Mouse (Mus musculus): ENCODE data around the gene Lin28a.

Lin28a gene

DNA sequence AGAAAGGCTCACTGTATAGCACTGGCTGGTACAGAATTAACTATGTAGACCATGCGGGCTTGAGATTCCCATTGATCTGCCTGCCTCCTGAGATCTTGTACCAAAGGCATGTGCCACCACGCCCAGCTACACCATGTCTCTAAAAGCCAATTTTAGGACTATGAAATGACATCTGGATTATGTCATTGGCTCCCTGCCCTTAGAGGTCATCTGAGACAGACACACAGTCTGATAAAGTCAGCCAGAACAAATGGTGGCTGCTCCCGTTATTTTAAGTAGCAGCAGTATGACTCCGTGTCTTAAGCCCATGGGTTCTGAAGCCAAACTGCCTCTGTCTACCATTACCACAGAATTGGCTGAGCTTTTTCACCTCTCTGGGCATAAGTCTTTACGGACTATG is 38.1 kb downstream of the Lin28a start:
- DNase-seq (ENCODE audit: low read depth, low spot score) = no peak

DNA sequence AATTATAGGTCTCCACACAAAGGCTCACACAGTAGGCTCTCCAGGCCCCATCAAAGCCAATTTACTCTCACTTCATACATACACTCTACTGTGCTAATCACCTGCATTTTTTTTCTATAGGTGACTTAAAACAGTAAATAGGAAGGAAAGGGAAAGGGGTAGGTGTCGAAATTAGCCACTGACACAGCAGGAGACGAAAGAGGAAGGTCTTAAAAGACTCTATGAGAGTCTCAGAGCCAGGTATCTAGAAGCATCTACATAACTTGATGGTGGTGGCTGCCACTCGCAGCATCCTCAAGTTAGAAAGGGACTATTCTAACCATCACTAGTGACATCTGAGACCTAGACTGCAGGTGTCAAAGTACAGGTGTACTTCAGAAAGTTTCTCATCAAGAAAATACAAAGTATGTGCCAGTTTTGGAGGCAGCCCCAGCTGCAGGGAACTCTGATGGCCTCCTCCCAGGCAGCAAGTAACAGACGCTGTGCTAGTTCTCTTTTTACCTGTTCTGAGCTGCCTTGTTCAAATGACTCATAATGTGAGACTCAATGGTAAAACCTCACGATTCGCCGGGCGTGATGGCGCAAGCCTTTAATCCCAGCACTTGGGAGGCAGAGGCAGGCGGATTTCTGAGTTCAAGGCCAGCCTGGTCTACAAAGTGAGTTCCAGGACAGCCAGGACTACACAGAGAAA is 40.5 kb downstream of the Lin28a start:
- no peak for DNase-seq (ENCODE audit: low read depth, low spot score)

DNA sequence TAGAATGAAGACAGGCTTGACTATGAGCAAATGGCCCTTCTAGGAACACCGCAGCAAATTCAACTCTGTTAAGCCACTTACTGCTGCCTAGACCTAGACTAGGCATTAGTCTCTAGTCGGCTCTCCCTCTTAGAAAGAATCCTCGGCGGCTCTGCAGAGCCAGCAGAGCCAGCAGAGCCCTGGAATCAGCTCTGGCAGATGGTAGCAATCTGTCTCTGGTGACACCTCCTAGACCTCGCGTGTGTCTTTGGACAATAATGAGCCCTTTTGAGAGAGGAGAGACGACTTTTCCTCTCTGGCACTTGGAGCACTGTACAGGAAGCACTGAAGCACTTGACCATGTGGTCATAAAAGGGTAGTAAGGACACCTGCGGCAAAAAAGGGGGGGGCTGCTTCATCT is 46.9 kb downstream of the Lin28a start:
- no peak for DNase-seq (ENCODE audit: low read depth, low spot score)

DNA sequence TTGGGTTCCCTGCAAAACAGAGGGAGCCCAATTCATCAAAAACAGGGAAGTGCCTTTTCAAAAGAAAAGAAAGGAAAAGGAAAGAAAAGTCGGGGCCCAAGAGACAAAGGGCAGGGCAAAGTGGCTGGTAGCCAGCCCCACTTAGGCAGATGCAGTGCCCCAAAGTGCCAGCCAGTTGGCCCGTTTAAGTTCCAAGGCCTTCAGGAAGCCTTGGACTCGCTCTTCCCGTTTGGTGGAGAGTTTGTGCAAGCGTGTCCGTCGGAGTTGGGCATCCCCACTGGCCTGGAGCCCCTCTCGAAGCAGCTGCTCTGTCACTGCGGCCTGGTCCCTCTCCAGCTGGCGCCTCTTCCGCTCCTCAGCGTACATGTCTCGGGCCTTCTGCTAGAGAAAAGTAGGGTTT is 47.8 kb downstream of the Lin28a start:
- DNase-seq (ENCODE audit: low read depth, low spot score) = no peak

DNA sequence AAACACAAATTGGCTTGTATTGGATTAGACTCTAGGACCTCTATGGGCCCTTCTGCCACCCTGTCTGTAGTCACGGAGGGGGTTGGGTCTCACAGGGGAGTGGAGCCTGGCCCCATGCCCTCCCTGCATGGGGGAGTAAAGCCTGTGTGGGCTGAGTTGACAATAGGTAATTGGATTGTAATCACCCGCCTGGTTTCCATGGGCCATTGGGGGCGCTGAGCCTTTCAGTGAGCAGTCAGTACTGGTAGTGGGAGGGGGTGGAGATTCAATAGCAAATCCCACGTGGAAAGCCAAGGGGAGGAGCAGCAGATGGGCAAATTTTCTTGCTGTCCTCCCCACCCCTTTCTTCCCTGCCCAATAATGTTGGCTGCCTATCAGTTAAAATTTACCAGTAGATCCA is 48.4 kb downstream of the Lin28a start:
- peak; percentile 67 for DNase-seq (ENCODE audit: low read depth, low spot score)

DNA sequence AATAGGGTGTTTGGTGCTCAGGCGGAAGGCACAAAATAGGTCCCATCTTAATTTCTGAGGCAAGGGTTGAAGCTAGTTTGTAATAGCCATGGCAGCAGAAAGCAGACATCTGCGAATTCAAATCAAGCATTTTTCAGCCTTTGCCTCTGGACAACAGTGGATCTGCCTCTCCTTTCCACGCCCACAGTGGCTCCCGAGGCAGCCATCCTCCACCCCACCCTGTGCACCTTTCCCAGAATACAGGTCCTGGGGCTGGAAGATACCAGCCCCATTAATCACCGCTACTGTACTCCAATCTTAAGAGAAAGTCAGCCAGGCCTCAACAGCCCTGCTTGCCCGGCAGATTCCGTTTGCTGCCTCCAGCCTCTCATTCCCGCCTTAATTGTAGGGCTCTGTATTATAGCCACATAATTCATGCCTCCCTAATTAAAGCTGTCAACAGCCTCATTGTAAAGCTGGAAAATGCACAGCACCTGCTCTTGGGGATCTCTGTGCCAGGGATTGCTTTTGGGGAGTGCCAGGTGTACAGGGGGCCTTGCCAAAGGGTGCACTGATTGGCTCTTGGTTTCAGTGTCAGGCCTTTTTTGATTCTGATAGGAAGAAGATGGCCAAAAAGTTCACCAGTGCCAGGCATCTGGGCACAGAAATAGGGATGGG is 49.4 kb downstream of the Lin28a start:
- peak; percentile 46 for DNase-seq (ENCODE audit: low read depth, low spot score)

DNA sequence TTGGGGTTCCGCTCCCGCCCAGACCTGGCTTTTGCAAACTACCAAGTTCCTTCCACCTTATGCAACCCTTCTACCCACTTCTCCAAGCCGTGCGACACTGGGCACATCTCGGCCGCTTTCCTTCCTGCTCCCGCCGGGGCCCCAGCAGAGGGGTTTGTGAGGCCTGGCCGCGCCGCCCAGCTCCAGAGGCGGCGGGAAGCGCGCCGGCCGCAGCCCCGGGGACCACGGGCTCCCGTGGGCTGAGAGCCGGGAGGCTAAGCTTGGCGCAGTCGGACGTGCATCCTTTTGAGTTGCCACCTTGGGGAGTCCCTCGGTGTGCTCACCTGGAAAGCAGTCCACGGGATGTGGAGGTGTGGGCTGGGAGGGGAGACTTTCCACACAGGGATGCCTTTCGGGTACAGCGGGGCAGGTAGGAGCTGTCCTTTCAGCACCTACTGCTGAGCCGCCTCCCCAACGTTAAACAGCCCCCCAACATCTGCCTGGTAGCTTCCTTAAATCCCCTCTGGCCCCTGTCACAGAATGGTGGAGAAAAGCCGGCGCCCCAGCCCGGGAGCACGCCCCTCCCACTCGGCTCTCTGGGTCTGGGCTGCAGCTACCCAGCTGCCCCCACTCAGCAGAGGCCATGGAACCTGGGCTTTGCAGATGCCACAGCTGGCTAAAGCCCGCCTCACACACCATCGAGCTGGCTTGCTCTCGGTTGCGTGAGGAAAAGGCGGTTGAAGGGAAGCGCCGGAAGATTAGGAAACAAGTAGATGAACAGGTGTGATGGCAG is 50.3 kb downstream of the Lin28a start, which contains the start of gene Hmgn2:
Gene Hmgn2 (minus strand): TSS at position 501 of the 772 bp plus-strand sequence.
- peak; percentile 72 for DNase-seq (ENCODE audit: low read depth, low spot score)

DNA sequence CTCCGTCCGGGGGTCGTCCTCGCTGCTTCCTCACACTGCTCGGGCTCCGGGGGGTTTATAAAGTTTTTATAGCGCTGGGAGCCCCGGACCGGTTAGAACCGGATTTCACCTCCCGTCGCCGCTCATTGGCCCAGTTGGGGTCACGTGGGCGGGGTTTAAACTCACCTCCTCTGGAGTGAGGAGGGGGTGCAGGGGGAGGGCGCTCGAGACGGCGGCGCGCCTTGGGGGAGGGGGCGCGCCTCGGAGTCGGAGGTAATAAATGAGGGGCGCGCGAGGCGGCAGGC is 50.8 kb downstream of the Lin28a start:
- peak; percentile 98 for DNase-seq (ENCODE audit: low read depth, low spot score)

DNA sequence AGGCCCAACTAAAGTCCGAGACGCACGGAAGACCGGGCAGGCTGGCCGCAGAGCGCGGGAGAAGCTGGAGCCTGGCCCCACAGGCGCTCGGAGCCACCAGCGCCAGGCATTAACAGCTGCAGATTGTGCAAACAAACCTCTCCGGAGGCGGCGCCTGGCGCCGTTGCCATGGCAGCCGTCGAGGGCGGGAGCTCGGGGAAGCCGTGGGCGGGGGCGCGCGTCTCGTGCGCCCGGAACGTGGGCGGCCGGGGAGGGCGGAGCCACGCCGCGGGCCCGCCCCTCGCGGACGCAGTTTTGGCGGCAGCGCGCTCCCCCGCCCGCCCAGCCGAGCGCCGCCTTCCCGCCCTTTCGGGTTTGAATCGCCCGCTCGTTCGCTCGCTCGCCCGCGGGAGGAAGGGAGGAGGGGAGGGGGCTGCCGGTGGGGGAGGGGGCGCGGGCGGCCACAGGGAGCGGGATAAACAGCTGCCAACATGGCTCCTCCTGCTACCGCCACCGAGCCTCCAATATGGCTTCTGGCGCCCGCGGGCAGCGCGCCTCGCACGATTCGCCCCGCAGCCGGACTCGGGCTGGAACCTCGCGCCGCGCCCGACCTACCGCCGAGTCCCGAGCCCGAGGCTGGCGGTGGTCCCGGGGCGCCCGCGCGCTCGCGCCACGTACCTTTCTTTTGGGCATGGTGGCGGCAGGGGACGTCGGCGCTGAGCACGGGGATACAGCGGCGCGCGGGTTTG is 51.3 kb downstream of the Lin28a start:
- peak; percentile 93 for DNase-seq (ENCODE audit: low read depth, low spot score)

DNA sequence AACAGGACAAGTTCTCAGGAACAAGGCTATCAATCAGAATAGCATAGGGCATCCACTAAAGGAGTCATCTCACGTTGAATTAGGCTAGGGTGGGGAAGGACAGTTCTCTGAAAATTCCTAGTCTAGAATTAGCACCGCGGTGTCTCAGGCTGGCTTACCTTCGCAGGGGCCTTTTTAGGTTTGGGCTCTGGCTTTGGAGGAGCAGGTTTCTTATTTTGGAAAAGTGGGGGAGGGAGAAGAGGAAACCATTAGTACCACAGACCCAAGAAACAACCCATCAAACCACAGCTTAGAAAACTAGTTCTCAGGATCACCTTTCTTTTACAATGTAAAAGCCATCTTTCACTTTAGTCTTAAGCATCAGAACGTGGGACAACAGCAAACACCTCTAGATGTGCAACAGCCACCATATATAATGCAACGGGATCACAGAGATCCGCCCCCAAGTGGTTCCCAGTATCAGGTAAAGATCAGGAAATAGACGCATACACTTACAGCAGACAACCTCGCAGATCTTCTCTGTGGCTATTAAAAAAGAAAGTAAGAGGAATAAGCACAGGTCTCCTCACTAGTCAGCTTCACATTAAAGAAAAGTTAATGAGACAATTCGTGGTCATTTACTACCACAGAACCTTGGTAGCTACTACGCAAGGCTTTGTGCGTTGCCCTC is 52.2 kb downstream of the Lin28a start:
- DNase-seq (ENCODE audit: low read depth, low spot score) = no peak

DNA sequence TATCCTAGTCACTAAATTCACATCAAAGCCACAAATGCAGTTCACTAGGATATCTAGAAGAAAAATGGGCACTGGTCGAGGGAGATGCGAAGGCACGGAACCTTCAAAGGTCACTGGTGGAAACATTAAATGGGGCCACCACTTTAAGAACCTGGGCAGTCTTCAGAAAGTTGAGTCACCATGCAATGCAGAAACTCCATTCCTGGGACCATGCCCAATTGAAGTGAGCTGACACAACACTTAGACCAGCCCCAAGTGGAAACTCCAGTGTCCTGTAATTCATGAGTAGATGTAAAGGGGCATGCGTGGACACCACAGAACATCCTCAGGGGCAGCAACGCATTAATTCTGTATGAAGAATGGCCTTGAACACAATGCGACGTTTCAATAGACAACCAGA is 56.1 kb downstream of the Lin28a start:
- DNase-seq (ENCODE audit: low read depth, low spot score) = no peak

DNA sequence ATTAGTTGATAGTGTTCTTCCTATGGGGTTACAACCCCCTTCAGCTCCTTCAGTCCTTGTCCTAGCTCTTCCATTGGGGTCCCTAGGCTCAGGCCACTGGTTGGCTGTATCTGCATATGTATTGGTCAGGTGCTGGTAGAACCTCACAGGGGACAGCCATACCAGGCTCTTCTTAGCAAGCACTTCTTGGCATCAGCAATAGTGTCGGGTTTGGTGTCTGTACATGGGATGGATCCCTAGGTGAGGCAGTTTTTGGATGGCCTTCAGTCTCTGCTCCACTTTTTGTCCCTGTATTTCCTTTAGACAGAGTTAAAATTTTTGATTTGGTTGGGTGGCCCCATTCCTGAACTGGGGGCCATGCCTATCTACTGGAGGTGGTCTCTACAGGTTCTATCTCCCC is 59.8 kb downstream of the Lin28a start:
- no peak for DNase-seq (ENCODE audit: low read depth, low spot score)

DNA sequence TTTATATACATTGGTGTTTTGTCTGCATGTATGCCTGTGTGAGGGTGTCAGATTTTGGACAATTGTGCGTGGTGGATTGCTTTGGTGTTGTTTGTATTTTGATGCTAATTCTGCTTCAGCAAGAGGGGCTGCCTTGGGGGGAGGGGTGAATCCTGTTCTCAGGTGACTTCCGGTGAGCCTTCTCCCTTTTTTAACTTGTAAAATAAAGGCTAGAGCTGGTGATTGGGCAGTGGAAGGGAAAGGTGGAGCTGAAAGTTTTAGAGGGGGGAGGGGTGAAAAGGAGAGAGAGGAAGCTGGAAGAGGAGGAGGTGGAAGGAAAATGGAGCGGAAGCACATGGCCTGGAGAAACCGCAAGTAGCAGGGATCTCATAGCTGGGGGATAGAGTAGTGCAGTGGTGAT is 62.3 kb downstream of the Lin28a start:
- DNase-seq (ENCODE audit: low read depth, low spot score) = peak; percentile 99

Data from R1 (cell line).